Mouse (Mus musculus) telencephalon, adult 2 months (tissue): Measurements from ENCODE around the gene Cdkn2d.
"Not testable (repeated sequence)": the region's sequence is repeated elsewhere in the genome, so short reads cannot be mapped to it uniquely, and the experiment has no call there.

ENCODE experiments used
- DNase-seq: peaks from one replicate; pipeline ENCODE4 v3.0.0-alpha.2; 2011; ENCODE audit warnings: low read depth, low spot score

Gene Cdkn2d

GRCm38 (mm10) chr9:21318792-21319191, 27.6 kb upstream of the Cdkn2d start:
- DNase-seq = no peak

- DNase-seq = no peak
Measured at GRCm38 (mm10) chr9:21316696-21317095, 25.5 kb upstream of the Cdkn2d start.

GRCm38 (mm10) chr9:21315421-21315820, 24.2 kb upstream of the Cdkn2d start:
- no peak for DNase-seq

GRCm38 (mm10) chr9:21314367-21315140, 23.3 kb upstream of the Cdkn2d start:
- no peak for DNase-seq

- peak; percentile 50 for DNase-seq
Measured at GRCm38 (mm10) chr9:21313394-21313793, 22.2 kb upstream of the Cdkn2d start.

GRCm38 (mm10) chr9:21312134-21312533, 20.9 kb upstream of the Cdkn2d start, which contains the start of gene Ap1m2:
Ap1m2 (minus strand) TSS chr9:21312337.
- no peak for DNase-seq

GRCm38 (mm10) chr9:21311695-21312094, 20.5 kb upstream of the Cdkn2d start:
- no peak for DNase-seq

GRCm38 (mm10) chr9:21309150-21309741, 18.0 kb upstream of the Cdkn2d start:
- no peak for DNase-seq

- no peak for DNase-seq
Measured at GRCm38 (mm10) chr9:21305065-21305464, 13.9 kb upstream of the Cdkn2d start.

GRCm38 (mm10) chr9:21299014-21299413, 7.8 kb upstream of the Cdkn2d start:
- DNase-seq = no peak

GRCm38 (mm10) chr9:21292271-21292670, 1.1 kb upstream of the Cdkn2d start:
- DNase-seq = no peak

- DNase-seq = not testable (repeated sequence)
Measured at GRCm38 (mm10) chr9:21291868-21292267, 661 bp upstream of the Cdkn2d start.

GRCm38 (mm10) chr9:21290589-21290988, 618 bp downstream of the Cdkn2d start:
- peak; percentile 21 for DNase-seq

- DNase-seq = no peak
Measured at GRCm38 (mm10) chr9:21289337-21289671, 1.9 kb downstream of the Cdkn2d start.

- DNase-seq = no peak
Measured at GRCm38 (mm10) chr9:21288404-21289336, 2.5 kb downstream of the Cdkn2d start.

GRCm38 (mm10) chr9:21287571-21288402, 3.4 kb downstream of the Cdkn2d start, which contains the start of gene Kri1:
Kri1 (minus strand) TSS chr9:21287969.
- DNase-seq = peak; percentile 98

- DNase-seq = no peak
Measured at GRCm38 (mm10) chr9:21286753-21287152, 4.5 kb downstream of the Cdkn2d start.

GRCm38 (mm10) chr9:21283994-21284393, 7.2 kb downstream of the Cdkn2d start:
- no peak for DNase-seq

GRCm38 (mm10) chr9:21283591-21283990, 7.6 kb downstream of the Cdkn2d start:
- DNase-seq = no peak

GRCm38 (mm10) chr9:21277776-21278175, 13.4 kb downstream of the Cdkn2d start:
- DNase-seq = no peak

- no peak for DNase-seq
Measured at GRCm38 (mm10) chr9:21276307-21276706, 14.9 kb downstream of the Cdkn2d start.
